ENCODE assay signal across 12 mouse cellular contexts in genomic region chr4:120664601-120665000, GRCm38 (mm10). TPM values are rescaled to one million over a fixed set of nuclear protein-coding genes. Genes with fewer than 3 reads are reported as not detected.
"Had no signal": no experiment of that assay in that cellular context is flagged by ENCODE, and none has a peak within 500 bp of the region (broad histone marks: within the 10 kb centered on the region; RNA-seq: fewer than 3 reads in every experiment).

No protein-coding gene starts in this region.

- H3K9ac ChIP-seq: limb, embryonic 13.5 days; midbrain, embryonic 12.5 days had no signal

- DNase-seq: kidney, adult 11 months; kidney, adult 9 months; kidney, postnatal 36 days; left cerebral cortex, postnatal 4 days; lung, adult 18-20 months had no signal

- H3K9me3 ChIP-seq: limb, embryonic 13.5 days; midbrain, embryonic 12.5 days had no signal

- H3K4me3 ChIP-seq: layer of hippocampus, adult 2 months; limb, embryonic 13.5 days; midbrain, embryonic 12.5 days; myocyte had no signal

- H3K4me2 ChIP-seq: limb, embryonic 13.5 days; midbrain, embryonic 12.5 days had no signal

- H3K27ac ChIP-seq: kidney, postnatal 0 days; layer of hippocampus, adult 2 months; limb, embryonic 13.5 days; midbrain, embryonic 12.5 days; stomach, postnatal 0 days had no signal

- H3K36me3 ChIP-seq: limb, embryonic 13.5 days; midbrain, embryonic 12.5 days had no signal

RNA-seq across cellular contexts. Expression of gene Cited4, which starts 1.8 kb away (rescaled TPM):
- total RNA-seq: neutrophil, adult 5-6 weeks had no signal
- polyA plus RNA-seq: myocyte had no signal
